Mouse (Mus musculus) stomach, postnatal 0 days (tissue): Measurements from ENCODE around the gene Atxn1l.

Experiments used
- CTCF ChIP-seq: IDR thresholded peaks from 2 replicates; pipeline ENCODE4 v1.5.1; 2016; ENCODE audit warnings: antibody characterized with exemption, low read depth, mild to moderate bottlenecking, moderate library complexity
- EP300 ChIP-seq: optimal IDR thresholded peaks from 2 replicates; pipeline ENCODE3; 2016; ENCODE audit warnings: antibody characterized with exemption

DNA sequence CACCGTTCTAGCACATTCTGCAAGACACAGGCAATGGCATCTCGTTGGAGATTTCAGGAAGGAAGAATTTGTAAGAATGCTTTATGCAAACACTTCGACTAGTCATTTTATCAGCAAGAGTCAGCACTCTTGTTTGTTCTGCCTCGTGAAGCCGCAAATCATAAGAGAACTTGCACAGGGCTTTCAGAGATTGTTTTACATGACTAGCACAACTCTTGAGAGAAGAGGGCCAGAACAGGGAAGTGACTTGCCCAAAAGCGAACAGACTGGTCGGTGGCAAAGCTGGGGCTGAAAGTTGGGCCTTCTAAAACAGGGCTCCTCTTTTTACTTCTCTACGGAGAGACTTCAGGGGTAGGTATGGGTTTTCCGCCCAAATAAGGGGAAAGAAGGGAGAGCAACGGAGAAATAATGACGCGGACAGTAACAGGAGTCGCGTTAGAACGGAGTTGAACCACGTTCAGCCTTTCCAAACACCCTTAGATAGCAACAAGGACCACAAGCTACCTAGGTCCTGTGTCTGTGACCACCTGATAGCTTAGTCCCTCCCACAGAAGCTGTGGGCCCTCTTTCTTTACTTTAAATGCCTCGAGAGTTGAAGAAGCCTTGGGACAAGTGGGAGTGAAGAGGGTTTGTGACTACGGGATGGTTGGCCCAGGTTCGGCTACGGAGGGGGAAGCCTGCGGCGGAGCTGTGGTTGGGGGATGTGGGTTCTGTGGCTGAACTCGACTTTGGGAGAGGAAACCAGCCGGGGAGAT, 32.8 kb downstream of the Atxn1l start:
- TF ChIP-seq CTCF, result no peak
- no peak for TF ChIP-seq EP300
